7 mouse cellular contexts compared by ENCODE assay signal in the genomic region with DNA sequence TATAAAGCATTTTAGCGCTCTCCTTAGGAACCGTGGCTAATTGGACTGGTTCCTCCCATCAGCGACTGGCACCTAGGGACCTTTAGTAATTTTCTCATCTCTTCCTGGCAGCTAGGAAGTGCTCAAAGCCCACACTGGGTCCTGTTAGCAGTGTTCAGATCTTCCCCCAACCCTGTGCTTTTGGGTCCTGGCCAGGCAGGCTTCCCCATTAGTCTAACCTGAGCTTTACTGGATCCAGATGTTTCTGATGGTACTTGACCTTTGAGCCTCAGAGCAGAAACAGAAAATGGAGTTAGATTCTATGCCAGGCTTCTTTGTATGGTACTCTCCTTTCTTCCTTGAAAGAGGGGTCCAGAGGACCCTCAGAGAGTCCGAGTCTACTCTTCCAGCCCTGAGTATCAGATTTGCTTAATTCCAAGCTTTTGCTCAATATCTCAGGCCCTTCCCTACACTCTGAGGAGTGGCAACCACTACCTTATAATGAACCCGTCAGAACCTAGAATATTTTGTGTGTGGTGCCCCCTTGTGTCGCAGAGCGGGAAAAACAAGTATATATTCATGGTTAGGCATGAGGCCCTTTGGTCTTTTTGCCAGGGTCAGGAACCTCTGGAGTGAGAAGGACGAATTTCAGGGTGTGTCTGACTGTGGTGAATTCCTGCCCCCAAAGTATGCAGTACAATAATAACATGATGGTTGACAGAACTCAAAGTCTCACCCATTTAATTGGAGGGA. TPM values are rescaled to one million over a fixed set of nuclear protein-coding genes. Genes with fewer than 3 reads are reported as not detected.
DNase-seq lines count a peak whose midpoint lies in the region; ATAC-seq and TF ChIP-seq lines count a peak whose summit lies in the region.

No protein-coding gene starts in this region.

- no peak overlapping the region for H3K4me3 ChIP-seq in neural tube, embryonic 15.5 days (replicated peaks)
- no peak overlapping the region for H3K4me3 ChIP-seq in heart, postnatal 0 days (ENCODE audit: low read depth, low read length)
- H3K4me3 ChIP-seq in limb, embryonic 10.5 days, result no peak overlapping the region
- H3K4me3 ChIP-seq in neural tube, embryonic 11.5 days (ENCODE audit: low read depth, low read length), result no peak overlapping the region

- peak; percentile 62 for TF ChIP-seq CTCF in heart, postnatal 0 days (IDR thresholded peaks at IDR 0.05; ENCODE audit: low read depth)

- peaks cover 17% of the 10 kb centered on the region for H3K4me1 ChIP-seq in neural tube, embryonic 15.5 days
- peaks cover 11% of the 10 kb centered on the region for H3K4me1 ChIP-seq in heart, postnatal 0 days (ENCODE audit: control insufficient read depth, insufficient read depth)
- peaks cover 65% of the 10 kb centered on the region for H3K4me1 ChIP-seq in limb, embryonic 10.5 days
- peaks cover 6% of the 10 kb centered on the region for H3K4me1 ChIP-seq in neural tube, embryonic 11.5 days (ENCODE audit: control insufficient read depth, insufficient read depth, low read length)

- WGBS in neural tube, embryonic 15.5 days, result 23% methylated on average over 8 of the region's 8 CpGs
- 27% methylated on average over 8 of the region's 8 CpGs for WGBS in heart, postnatal 0 days
- 25% methylated on average over 8 of the region's 8 CpGs for WGBS in limb, embryonic 10.5 days
- 28% methylated on average over 8 of the region's 8 CpGs for WGBS in neural tube, embryonic 11.5 days

- H3K27ac ChIP-seq in neural tube, embryonic 15.5 days (replicated peaks), result no peak overlapping the region
- H3K27ac ChIP-seq in heart, postnatal 0 days (ENCODE audit: low read depth), result no peak overlapping the region
- no peak overlapping the region for H3K27ac ChIP-seq in limb, embryonic 10.5 days
- H3K27ac ChIP-seq in neural tube, embryonic 11.5 days (ENCODE audit: low read depth, low read length), result no peak overlapping the region

- peak; percentile 56 for DNase-seq in neural tube, embryonic 10.5 days (ENCODE audit: extremely low spot score, low spot score)
- DNase-seq in NIH3T3 (ENCODE audit: low read depth), result peak; percentile 81
- peak; percentile 78 for DNase-seq in cerebellum, adult 8-10 months
- no peak for DNase-seq in heart, postnatal 0 days (ENCODE audit: low spot score)
- peak; percentile 56 for DNase-seq in limb, embryonic 10.5 days (ENCODE audit: low spot score)
- peak; percentile 71 for DNase-seq in neural tube, embryonic 11.5 days (ENCODE audit: low spot score)

- TF ChIP-seq EP300 in heart, postnatal 0 days (IDR thresholded peaks at IDR 0.05; ENCODE audit: low read depth), result no peak

- H3K4me2 ChIP-seq in neural tube, embryonic 15.5 days, result no peak overlapping the region
- no peak overlapping the region for H3K4me2 ChIP-seq in heart, postnatal 0 days (ENCODE audit: low read depth, low read length)
- no peak overlapping the region for H3K4me2 ChIP-seq in neural tube, embryonic 11.5 days (ENCODE audit: low read depth)

- H3K9ac ChIP-seq in neural tube, embryonic 15.5 days (replicated peaks), result no peak overlapping the region
- H3K9ac ChIP-seq in heart, postnatal 0 days (replicated peaks; ENCODE audit: low read depth, low read length), result no peak overlapping the region
- no peak overlapping the region for H3K9ac ChIP-seq in neural tube, embryonic 11.5 days (ENCODE audit: low read length)

- H3K9me3 ChIP-seq in neural tube, embryonic 15.5 days (replicated peaks), result no peaks in the 10 kb centered on the region
- no peaks in the 10 kb centered on the region for H3K9me3 ChIP-seq in heart, postnatal 0 days (replicated peaks; ENCODE audit: control insufficient read depth, low read length)
- H3K9me3 ChIP-seq in limb, embryonic 10.5 days (replicated peaks), result no peaks in the 10 kb centered on the region
- H3K9me3 ChIP-seq in neural tube, embryonic 11.5 days (ENCODE audit: control insufficient read depth, low read length), result no peaks in the 10 kb centered on the region

- no peaks in the 10 kb centered on the region for H3K27me3 ChIP-seq in neural tube, embryonic 15.5 days (replicated peaks)
- no peaks in the 10 kb centered on the region for H3K27me3 ChIP-seq in heart, postnatal 0 days (ENCODE audit: control insufficient read depth, insufficient read depth, low read length)
- 0 out of 2 replicates have a peak, but pooled peaks cover 6% of the 10 kb centered on the region for H3K27me3 ChIP-seq in limb, embryonic 10.5 days (ENCODE audit: low read depth, poor library complexity, severe bottlenecking)
- no peaks in the 10 kb centered on the region for H3K27me3 ChIP-seq in neural tube, embryonic 11.5 days (ENCODE audit: control insufficient read depth, insufficient read depth, low read length)

- peaks cover 7% of the 10 kb centered on the region; the same call in 1 of the 2 replicates for H3K36me3 ChIP-seq in neural tube, embryonic 15.5 days
- no peaks in the 10 kb centered on the region for H3K36me3 ChIP-seq in heart, postnatal 0 days (replicated peaks; ENCODE audit: control insufficient read depth, insufficient read depth, low read length)
- no peaks in the 10 kb centered on the region for H3K36me3 ChIP-seq in limb, embryonic 10.5 days
- no peaks in the 10 kb centered on the region for H3K36me3 ChIP-seq in neural tube, embryonic 11.5 days (ENCODE audit: control insufficient read depth, insufficient read depth, low read length)

- ATAC-seq in neural tube, embryonic 15.5 days (ENCODE audit: low FRiP score), result no peak
- no peak for ATAC-seq in heart, postnatal 0 days (ENCODE audit: insufficient read depth, low read depth)
- no peak for ATAC-seq in neural tube, embryonic 11.5 days (ENCODE audit: insufficient read depth, low FRiP score, low TSS enrichment)

RNA-seq across cellular contexts. Expression of a gene that starts 32.9 kb away (rescaled TPM):
- polyA plus RNA-seq in neural tube, embryonic 15.5 days (2015; fragmentation: Nextera tagmentation; extraction: Ambion mirVana), result 18.8 and 23.3 TPM in 2 replicates
- total RNA-seq in heart, postnatal 0 days (2014; rRNA removed; ENCODE audit: low replicate concordance), result 0.04 TPM in 2 replicates
- polyA plus RNA-seq in heart, postnatal 0 days (2015; fragmentation: Nextera tagmentation; extraction: Ambion mirVana), result 0.05 and 0.10 TPM in 2 replicates
- polyA plus RNA-seq in limb, embryonic 10.5 days (2016; fragmentation: Nextera tagmentation; extraction: Ambion mirVana), result 0.24 and 0.39 TPM in 2 replicates
- 4.6 and 5.2 TPM in 2 replicates for polyA plus RNA-seq in neural tube, embryonic 11.5 days (2014; fragmentation: Nextera tagmentation; extraction: Ambion mirVana)

RNA-seq across cellular contexts. Expression of a gene that starts 37.3 kb away (rescaled TPM):
- 27.3 and 29.8 TPM in 2 replicates for polyA plus RNA-seq in neural tube, embryonic 15.5 days (2015; fragmentation: Nextera tagmentation; extraction: Ambion mirVana)
- 0.80 and 1.2 TPM in 2 replicates for total RNA-seq in heart, postnatal 0 days (2014; rRNA removed; ENCODE audit: low replicate concordance)
- 5.7 and 6.1 TPM in 2 replicates for polyA plus RNA-seq in heart, postnatal 0 days (2015; fragmentation: Nextera tagmentation; extraction: Ambion mirVana)
- polyA plus RNA-seq in limb, embryonic 10.5 days (2016; fragmentation: Nextera tagmentation; extraction: Ambion mirVana), result 36.4 and 37.3 TPM in 2 replicates
- polyA plus RNA-seq in neural tube, embryonic 11.5 days (2014; fragmentation: Nextera tagmentation; extraction: Ambion mirVana), result 32.3 and 32.8 TPM in 2 replicates

RNA-seq across cellular contexts. Expression of a gene that starts 56.2 kb away (rescaled TPM):
- 83.0 and 86.8 TPM in 2 replicates for polyA plus RNA-seq in neural tube, embryonic 15.5 days (2015; fragmentation: Nextera tagmentation; extraction: Ambion mirVana)
- 165 and 174 TPM in 2 replicates for total RNA-seq in heart, postnatal 0 days (2014; rRNA removed; ENCODE audit: low replicate concordance)
- 84.4 and 91.1 TPM in 2 replicates for polyA plus RNA-seq in heart, postnatal 0 days (2015; fragmentation: Nextera tagmentation; extraction: Ambion mirVana)
- polyA plus RNA-seq in limb, embryonic 10.5 days (2016; fragmentation: Nextera tagmentation; extraction: Ambion mirVana), result 129 TPM in 2 replicates
- polyA plus RNA-seq in neural tube, embryonic 11.5 days (2014; fragmentation: Nextera tagmentation; extraction: Ambion mirVana), result 119 and 126 TPM in 2 replicates
